Mouse (Mus musculus): ENCODE measurements around the gene Gm42517. TPM values are rescaled to one million over a fixed set of nuclear protein-coding genes. Genes with fewer than 3 reads are reported as not detected.

Gm42517 gene
- polyA plus RNA-seq, 1 experiment = 1.1 TPM

GRCm38 (mm10) chr5:108366984-108367841, 509 bp downstream of the Gm42517 start:
- H3ac ChIP-seq (ENCODE audit: control insufficient read depth, insufficient read length) = peak overlapping the region; percentile 17
- peak overlapping the region; percentile 95 for H3K4me2 ChIP-seq (ENCODE audit: low read depth)
- H3K79me2 ChIP-seq (ENCODE audit: control insufficient read depth, insufficient read depth) = no peaks in the 10 kb centered on the region
- peaks cover 43% of the 10 kb centered on the region for H3K27me3 ChIP-seq (ENCODE audit: control insufficient read depth, insufficient read depth, insufficient read length)
- no peak overlapping the region for H3K4me3 ChIP-seq
- H3K36me3 ChIP-seq (ENCODE audit: control insufficient read depth, insufficient read depth) = no peaks in the 10 kb centered on the region
- TF ChIP-seq POLR2AphosphoS2 (IDR thresholded peaks at IDR 0.05; ENCODE audit: insufficient read length, low read depth) (no peak), MYOD1 (IDR thresholded peaks at IDR 0.05; ENCODE audit: control insufficient read depth in 1 of 3, insufficient read length in 2 of 3, low read depth in 2 of 3) (peak in 1 of 3 experiments; percentile 5), MAX (IDR thresholded peaks at IDR 0.05; ENCODE audit: low read depth) (no peak), TCF3 (IDR thresholded peaks at IDR 0.05; ENCODE audit: insufficient read length, low read depth) (no peak), POLR2A (IDR thresholded peaks at IDR 0.05; ENCODE audit: insufficient read length, low read depth) (no peak)

GRCm38 (mm10) chr5:108366328-108366983, 1.3 kb downstream of the Gm42517 start:
- TF ChIP-seq MYOD1 (IDR thresholded peaks at IDR 0.05; ENCODE audit: control insufficient read depth in 1 of 3, insufficient read length in 2 of 3, low read depth in 2 of 3) = no peak
- TF ChIP-seq REST (IDR thresholded peaks at IDR 0.05; ENCODE audit: insufficient read depth, insufficient read length) = no peak
- no peak for TF ChIP-seq SRF (IDR thresholded peaks at IDR 0.05; ENCODE audit: control insufficient read depth, insufficient read length, low read depth)
- no peak for TF ChIP-seq POLR2AphosphoS2 (IDR thresholded peaks at IDR 0.05; ENCODE audit: insufficient read length, low read depth)
- no peak for TF ChIP-seq E2F4 (IDR thresholded peaks at IDR 0.05; ENCODE audit: insufficient read depth)
- no peak for TF ChIP-seq TCF3 (IDR thresholded peaks at IDR 0.05; ENCODE audit: insufficient read length, low read depth)
- TF ChIP-seq MYOG (IDR thresholded peaks at IDR 0.05; ENCODE audit: control insufficient read depth in 1 of 3, insufficient read depth in 1 of 3, insufficient read length in 2 of 3, low read depth in 2 of 3) = no peak
- TF ChIP-seq MAX (IDR thresholded peaks at IDR 0.05; ENCODE audit: low read depth) = no peak
- no peak for TF ChIP-seq POLR2A (IDR thresholded peaks at IDR 0.05; ENCODE audit: insufficient read length, low read depth)
- no peak for TF ChIP-seq CEBPB (IDR thresholded peaks at IDR 0.05; ENCODE audit: insufficient read depth, poor library complexity, severe bottlenecking)
- TF ChIP-seq USF1 (IDR thresholded peaks at IDR 0.05; ENCODE audit: low read depth) = no peak
- TF ChIP-seq TCF12 (IDR thresholded peaks at IDR 0.05; ENCODE audit: insufficient read depth, poor library complexity, severe bottlenecking) = no peak
- H3K36me3 ChIP-seq (ENCODE audit: control insufficient read depth, insufficient read depth) = no peaks in the 10 kb centered on the region
- H3K4me3 ChIP-seq = no peak overlapping the region
- peak overlapping the region; percentile 17 for H3ac ChIP-seq (ENCODE audit: control insufficient read depth, insufficient read length)
- peak overlapping the region; percentile 77 for H3K4me2 ChIP-seq (ENCODE audit: low read depth)
- H3K27me3 ChIP-seq (ENCODE audit: control insufficient read depth, insufficient read depth, insufficient read length) = peaks cover 43% of the 10 kb centered on the region
- H3K79me2 ChIP-seq (ENCODE audit: control insufficient read depth, insufficient read depth) = no peaks in the 10 kb centered on the region

GRCm38 (mm10) chr5:108362330-108362729, 5.4 kb downstream of the Gm42517 start:
- TF ChIP-seq POLR2AphosphoS2 (IDR thresholded peaks at IDR 0.05; ENCODE audit: insufficient read length, low read depth) (no peak), SRF (IDR thresholded peaks at IDR 0.05; ENCODE audit: control insufficient read depth, insufficient read length, low read depth) (no peak), MYOD1 (IDR thresholded peaks at IDR 0.05; ENCODE audit: control insufficient read depth in 1 of 3, insufficient read length in 2 of 3, low read depth in 2 of 3) (no peak), E2F4 (IDR thresholded peaks at IDR 0.05; ENCODE audit: insufficient read depth) (no peak), CEBPB (IDR thresholded peaks at IDR 0.05; ENCODE audit: insufficient read depth, poor library complexity, severe bottlenecking) (no peak), USF1 (IDR thresholded peaks at IDR 0.05; ENCODE audit: low read depth) (no peak), TCF3 (IDR thresholded peaks at IDR 0.05; ENCODE audit: insufficient read length, low read depth) (no peak)
- peaks cover 21% of the 10 kb centered on the region for H3K27me3 ChIP-seq (ENCODE audit: control insufficient read depth, insufficient read depth, insufficient read length)
- no peaks in the 10 kb centered on the region for H3K36me3 ChIP-seq (ENCODE audit: control insufficient read depth, insufficient read depth)
- no peak overlapping the region for H3K4me3 ChIP-seq
- no peak overlapping the region for H3K4me2 ChIP-seq (ENCODE audit: low read depth)
- no peaks in the 10 kb centered on the region for H3K79me2 ChIP-seq (ENCODE audit: control insufficient read depth, insufficient read depth)
- no peak overlapping the region for H3ac ChIP-seq (ENCODE audit: control insufficient read depth, insufficient read length)

GRCm38 (mm10) chr5:108360211-108360610, 7.5 kb downstream of the Gm42517 start:
- Histone ChIP-seq H3ac (ENCODE audit: control insufficient read depth, insufficient read length) (no peak overlapping the region), H3K4me2 (ENCODE audit: low read depth) (no peak overlapping the region), H3K4me3 (no peak overlapping the region), H3K36me3 (ENCODE audit: control insufficient read depth, insufficient read depth) (no peaks in the 10 kb centered on the region), H3K27me3 (ENCODE audit: control insufficient read depth, insufficient read depth, insufficient read length) (peaks cover 8% of the 10 kb centered on the region), H3K79me2 (ENCODE audit: control insufficient read depth, insufficient read depth) (no peaks in the 10 kb centered on the region)
- no peak for TF ChIP-seq POLR2A (IDR thresholded peaks at IDR 0.05; ENCODE audit: insufficient read length, low read depth)

GRCm38 (mm10) chr5:108359491-108359890, 8.2 kb downstream of the Gm42517 start:
- no peak overlapping the region for H3K4me2 ChIP-seq (ENCODE audit: low read depth)
- H3K79me2 ChIP-seq (ENCODE audit: control insufficient read depth, insufficient read depth) = no peaks in the 10 kb centered on the region
- H3K36me3 ChIP-seq (ENCODE audit: control insufficient read depth, insufficient read depth) = no peaks in the 10 kb centered on the region
- TF ChIP-seq MYOD1 (IDR thresholded peaks at IDR 0.05; ENCODE audit: control insufficient read depth in 1 of 3, insufficient read length in 2 of 3, low read depth in 2 of 3) (no peak), USF1 (IDR thresholded peaks at IDR 0.05; ENCODE audit: low read depth) (no peak), CEBPB (IDR thresholded peaks at IDR 0.05; ENCODE audit: insufficient read depth, poor library complexity, severe bottlenecking) (no peak), MAX (IDR thresholded peaks at IDR 0.05; ENCODE audit: low read depth) (no peak), TCF3 (IDR thresholded peaks at IDR 0.05; ENCODE audit: insufficient read length, low read depth) (no peak), POLR2AphosphoS2 (IDR thresholded peaks at IDR 0.05; ENCODE audit: insufficient read length, low read depth) (no peak)
- H3K27me3 ChIP-seq (ENCODE audit: control insufficient read depth, insufficient read depth, insufficient read length) = peaks cover under 1% of the 10 kb centered on the region
- no peak overlapping the region for H3K4me3 ChIP-seq
- no peak overlapping the region for H3ac ChIP-seq (ENCODE audit: control insufficient read depth, insufficient read length)
